Mouse (Mus musculus) heart, embryonic 16.5 days (tissue): Measurements from ENCODE around the gene Eme2. TPM values are rescaled to one million over a fixed set of nuclear protein-coding genes. Genes with fewer than 3 reads are reported as not detected.

Experiments
- polyA plus RNA-seq: library from polyadenylated mRNA; unstranded; fragments of >200 nt; fragmentation: Nextera tagmentation; extraction: Ambion mirVana; gene quantifications from 2 replicates; pipeline ENCODE4 v1.2.1, GENCODE M21; 2015

Eme2 gene
- polyA plus RNA-seq, 1 experiment from 2014 or later: 18.2 TPM

Other genes with a start within 250 kb of the Eme2 start
- gene Slc9a3r2, start 244.8 kb downstream of the Eme2 start, polyA plus RNA-seq: 50.8 and 63.9 TPM in 2 replicates
- gene Npw, start 236.6 kb downstream of the Eme2 start, polyA plus RNA-seq: 0.62 TPM in 1 of 2 replicates, not detected in the other
- gene Zfp598, start 225.4 kb downstream of the Eme2 start, polyA plus RNA-seq: 11.9 and 17.0 TPM in 2 replicates
- 0.60 and 0.67 TPM in 2 replicates for gene Syngr3, start 205.1 kb downstream of the Eme2 start, polyA plus RNA-seq
- gene Gfer, start 198.9 kb downstream of the Eme2 start, polyA plus RNA-seq: 27.6 and 29.7 TPM in 2 replicates
- 0.97 and 1.2 TPM in 2 replicates for gene Noxo1, start 198.9 kb downstream of the Eme2 start, polyA plus RNA-seq
- 44.3 and 47.5 TPM in 2 replicates for gene Tbl3, start 187.4 kb downstream of the Eme2 start, polyA plus RNA-seq
- gene Rnf151, start 177.0 kb downstream of the Eme2 start, polyA plus RNA-seq: not detected in 2 replicates
- 843 and 891 TPM in 2 replicates for gene Rps2, start 177.0 kb downstream of the Eme2 start, polyA plus RNA-seq
- 570 and 615 TPM in 2 replicates for gene Ndufb10, start 170.6 kb downstream of the Eme2 start, polyA plus RNA-seq
- gene Rpl3l, start 167.3 kb downstream of the Eme2 start, polyA plus RNA-seq: 1.7 and 2.4 TPM in 2 replicates
- gene Msrb1, start 158.4 kb downstream of the Eme2 start, polyA plus RNA-seq: 19.0 and 21.2 TPM in 2 replicates
- 0.21 and 0.36 TPM in 2 replicates for gene Hs3st6, start 142.1 kb downstream of the Eme2 start, polyA plus RNA-seq
- not detected in 2 replicates for gene Meiob, start 90.8 kb downstream of the Eme2 start, polyA plus RNA-seq
- 69.1 and 71.8 TPM in 2 replicates for gene Hagh, start 54.9 kb downstream of the Eme2 start, polyA plus RNA-seq
- 50.2 and 59.9 TPM in 2 replicates for gene Fahd1, start 44.7 kb downstream of the Eme2 start, polyA plus RNA-seq
- gene Igfals, start 29.1 kb downstream of the Eme2 start, polyA plus RNA-seq: 0.40 and 0.70 TPM in 2 replicates
- 37.9 and 38.3 TPM in 2 replicates for gene Nubp2, start 8.7 kb downstream of the Eme2 start, polyA plus RNA-seq
- 33.7 and 34.0 TPM in 2 replicates for gene Spsb3, start 8.4 kb downstream of the Eme2 start, polyA plus RNA-seq
- 86.8 and 94.8 TPM in 2 replicates for gene Mrps34, start within 50 bp of the Eme2 start, polyA plus RNA-seq
- gene Nme3, start 1.4 kb upstream of the Eme2 start, polyA plus RNA-seq: 38.2 and 42.1 TPM in 2 replicates
- 30.1 and 33.0 TPM in 2 replicates for gene Mapk8ip3, start 41.9 kb upstream of the Eme2 start, polyA plus RNA-seq
- 79.3 and 82.5 TPM in 2 replicates for gene Jpt2, start 65.6 kb upstream of the Eme2 start, polyA plus RNA-seq
- 3.9 and 4.2 TPM in 2 replicates for gene Cramp1l, start 120.7 kb upstream of the Eme2 start, polyA plus RNA-seq
- gene Ift140, start 121.0 kb upstream of the Eme2 start, polyA plus RNA-seq: 11.6 TPM in 2 replicates
- gene Tmem204, start 188.5 kb upstream of the Eme2 start, polyA plus RNA-seq: 26.7 and 36.1 TPM in 2 replicates
- gene Telo2, start 220.9 kb upstream of the Eme2 start, polyA plus RNA-seq: 31.3 and 31.7 TPM in 2 replicates
- gene Ptx4, start 225.7 kb upstream of the Eme2 start, polyA plus RNA-seq: 0.20 and 0.24 TPM in 2 replicates
- 16.1 and 19.2 TPM in 2 replicates for gene Clcn7, start 238.3 kb upstream of the Eme2 start, polyA plus RNA-seq